Mouse (Mus musculus): ENCODE measurements at regions not wholly inside any gene's neighbourhood (a gene's known extent, or its start where the extent isn't known, plus 50 kb on each side); places are given as distances from the start of the nearest gene placed in this dataset.

DNA sequence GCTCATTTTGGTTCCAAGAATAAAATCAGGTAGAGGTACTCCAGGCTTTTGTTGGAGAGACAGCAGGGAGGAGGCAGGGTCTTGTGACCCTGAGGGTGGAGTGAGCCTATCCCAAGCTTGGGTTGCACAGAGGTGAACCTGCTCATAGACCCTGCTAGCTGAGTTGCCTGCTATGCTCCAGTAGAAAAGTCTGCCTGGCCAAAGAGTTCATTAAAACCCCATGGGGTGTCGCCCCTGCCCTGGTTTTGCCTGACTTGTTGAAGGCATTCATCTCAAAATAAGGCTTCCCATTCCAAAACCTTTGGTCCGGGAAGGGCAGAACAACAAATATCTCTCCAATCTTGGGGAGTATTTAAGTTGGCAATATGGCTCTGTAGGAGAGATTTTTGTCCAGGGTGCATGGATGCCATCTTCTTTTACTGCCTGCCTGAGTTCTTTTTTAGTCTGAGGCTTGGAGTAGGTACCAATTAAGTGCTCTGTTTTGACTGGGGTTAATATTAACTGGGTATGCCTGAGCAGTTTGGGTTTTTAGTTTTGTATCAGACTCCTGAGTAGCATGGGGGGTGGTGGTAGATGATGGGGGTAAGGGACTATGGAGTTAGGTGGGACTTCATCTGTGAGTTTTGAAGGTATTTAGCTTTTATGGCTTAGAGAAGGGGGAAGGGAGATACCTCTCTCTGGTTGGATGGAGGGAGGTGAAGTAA, 120.8 kb upstream of the Tmem164 start:
- TF ChIP-seq CTCF (conservative IDR thresholded peaks at IDR 0.05) = peak; percentile 62
- Histone ChIP-seq H3K27ac (no peak overlapping the region), H3K4me3 (no peak overlapping the region)
- no peak for DNase-seq (ENCODE audit: low spot score in 2 of 2)

DNA sequence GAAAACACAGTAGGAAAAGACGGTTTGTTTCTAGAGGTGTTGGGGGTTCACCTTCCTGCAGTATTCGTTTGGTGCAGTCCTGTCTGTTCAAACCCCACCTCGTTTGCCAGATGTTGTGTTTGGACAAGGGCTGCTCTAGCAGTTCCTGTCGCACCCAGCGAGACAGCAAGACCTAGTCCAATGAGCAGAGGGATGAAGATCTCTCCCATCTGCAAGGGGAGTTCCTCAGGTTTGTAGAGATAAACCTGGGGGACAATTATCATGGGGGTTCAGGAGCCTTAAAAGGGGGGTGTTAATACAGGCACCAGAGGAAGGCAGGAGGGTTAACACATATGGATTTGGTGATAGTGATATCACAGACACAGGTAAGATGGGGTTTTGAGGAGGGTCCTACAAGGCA, 119.4 kb upstream of the Tmem164 start:
- H3K27ac ChIP-seq = no peak overlapping the region
- no peak for TF ChIP-seq CTCF (conservative IDR thresholded peaks at IDR 0.05)
- no peak for DNase-seq (ENCODE audit: low spot score in 2 of 2)
- no peak overlapping the region for H3K4me3 ChIP-seq

DNA sequence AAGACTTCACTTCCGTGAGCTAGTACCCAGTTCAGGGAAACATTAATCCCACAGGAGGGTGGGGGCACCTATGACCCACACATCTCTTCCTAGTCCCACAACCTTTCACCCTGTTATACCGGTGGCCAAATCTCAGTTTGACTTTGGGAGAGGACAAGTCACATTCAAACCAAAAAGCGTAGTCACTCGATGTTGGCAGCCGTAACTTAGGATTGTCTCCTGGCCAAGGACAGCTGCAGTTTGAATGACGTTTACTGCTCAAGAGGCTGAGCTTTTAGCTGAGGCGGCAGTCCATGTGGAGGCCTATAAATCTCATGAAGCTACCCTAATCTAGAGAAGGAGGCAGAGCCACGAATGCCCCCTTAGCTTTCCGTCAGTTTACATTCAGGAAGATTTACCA, 117.0 kb upstream of the Tmem164 start:
- no peak for TF ChIP-seq CTCF (conservative IDR thresholded peaks at IDR 0.05)
- DNase-seq (ENCODE audit: low spot score in 2 of 2) = no peak
- Histone ChIP-seq H3K27ac (no peak overlapping the region), H3K4me3 (no peak overlapping the region)

DNA sequence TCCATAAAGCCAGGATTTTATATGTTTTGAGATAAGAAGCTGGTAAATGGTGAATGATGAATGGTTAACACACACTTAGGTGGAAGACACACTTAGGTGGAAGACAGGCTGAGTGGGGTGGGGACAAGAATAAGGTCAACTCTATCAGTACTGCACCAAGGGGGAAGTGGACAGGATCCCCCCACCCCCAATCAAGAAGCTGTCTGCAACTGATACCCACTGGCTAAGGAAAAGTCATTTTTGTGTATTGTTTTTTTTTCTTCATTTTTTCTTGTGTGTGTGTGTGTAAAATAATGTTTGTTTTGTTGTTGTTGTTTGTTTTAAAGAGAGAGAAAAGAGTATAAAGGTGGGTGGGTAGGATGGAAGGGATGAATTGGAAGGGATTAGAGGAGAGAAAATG, 109.4 kb upstream of the Tmem164 start:
- H3K27ac ChIP-seq = no peak overlapping the region
- no peak overlapping the region for H3K4me3 ChIP-seq
- no peak for DNase-seq (ENCODE audit: low spot score in 2 of 2)
- no peak for TF ChIP-seq CTCF (conservative IDR thresholded peaks at IDR 0.05)

DNA sequence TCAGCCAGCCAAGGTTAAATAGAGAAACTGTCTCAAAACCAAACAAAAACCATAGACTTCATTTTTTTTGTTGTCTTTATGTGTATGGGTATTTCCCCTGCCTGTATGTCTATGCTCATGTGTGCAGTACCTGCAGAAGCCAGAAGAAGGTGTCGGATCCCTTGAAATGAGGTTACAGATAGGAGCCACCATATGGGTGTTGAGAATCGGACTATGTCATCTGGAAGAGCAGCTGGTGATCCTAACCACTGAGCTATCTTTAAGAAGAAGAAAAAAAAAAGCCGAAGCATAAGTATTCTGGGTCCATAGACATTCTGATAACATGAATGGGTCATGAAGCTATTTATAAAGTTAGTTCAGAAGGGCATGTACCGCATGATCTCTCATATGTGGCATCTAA, 107.2 kb upstream of the Tmem164 start:
- DNase-seq (ENCODE audit: low spot score in 2 of 2) = no peak
- Histone ChIP-seq H3K4me3 (no peak overlapping the region), H3K27ac (no peak overlapping the region)
- no peak for TF ChIP-seq CTCF (conservative IDR thresholded peaks at IDR 0.05)

DNA sequence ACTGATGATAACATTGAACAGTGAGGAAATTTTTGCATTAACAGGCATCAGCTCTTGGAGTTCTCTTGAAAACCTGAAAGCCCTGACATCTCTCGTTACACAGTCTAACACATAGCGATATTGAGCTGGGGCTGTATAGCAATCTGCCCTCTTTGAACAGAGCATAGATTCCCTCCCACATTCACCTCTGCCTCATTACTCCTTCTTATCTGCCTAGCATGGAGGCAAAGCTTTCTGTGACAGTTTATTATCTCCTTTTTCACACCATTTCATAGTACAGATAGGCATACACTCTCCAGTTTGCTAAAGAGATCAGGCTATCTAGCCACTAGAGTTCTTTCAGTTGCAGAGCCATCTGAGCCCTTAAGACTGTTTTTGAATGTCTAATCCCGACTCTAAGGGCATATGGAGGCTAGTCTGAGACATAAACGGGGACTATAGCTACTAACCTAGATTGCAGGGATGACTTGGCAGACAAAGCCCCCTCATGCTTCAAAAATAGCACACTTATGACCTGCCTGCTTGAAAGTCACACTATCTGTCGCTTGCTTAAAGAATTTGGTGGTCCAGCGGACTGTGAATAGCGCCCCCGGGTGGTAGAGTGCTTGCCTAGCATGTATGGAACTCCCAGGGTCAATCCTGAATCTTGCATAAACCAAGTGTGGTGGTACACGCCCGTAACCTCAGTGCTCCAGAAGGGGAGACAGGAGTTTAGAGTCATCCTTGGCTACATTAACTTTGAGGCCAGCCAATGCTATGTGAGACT, 106.1 kb upstream of the Tmem164 start:
- H3K4me3 ChIP-seq = no peak overlapping the region
- no peak overlapping the region for H3K27ac ChIP-seq
- peak; percentile 38 for TF ChIP-seq CTCF (conservative IDR thresholded peaks at IDR 0.05)
- no peak for DNase-seq (ENCODE audit: low spot score in 2 of 2)

DNA sequence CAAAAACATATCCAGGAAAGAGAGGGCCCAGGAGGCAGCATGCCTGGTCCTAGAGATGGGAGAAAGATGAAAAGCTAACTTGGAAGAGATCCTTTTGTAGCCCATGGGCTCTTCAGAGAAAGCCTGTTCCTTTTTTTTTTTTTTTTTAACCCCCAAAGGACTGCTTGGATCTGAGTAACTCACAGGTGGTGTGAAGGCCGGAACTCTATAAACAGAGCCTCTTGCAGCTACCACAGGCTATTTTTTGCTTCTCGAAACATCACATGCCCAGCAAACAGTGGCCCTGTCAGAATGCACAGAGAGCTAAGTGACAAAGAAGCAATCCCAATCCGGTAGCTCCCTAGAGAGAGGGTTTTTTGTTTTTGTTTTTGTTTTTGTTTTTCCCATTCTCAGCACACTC, 105.1 kb upstream of the Tmem164 start:
- no peak for DNase-seq (ENCODE audit: low spot score in 2 of 2)
- TF ChIP-seq CTCF (conservative IDR thresholded peaks at IDR 0.05) = no peak
- Histone ChIP-seq H3K27ac (no peak overlapping the region), H3K4me3 (no peak overlapping the region)

DNA sequence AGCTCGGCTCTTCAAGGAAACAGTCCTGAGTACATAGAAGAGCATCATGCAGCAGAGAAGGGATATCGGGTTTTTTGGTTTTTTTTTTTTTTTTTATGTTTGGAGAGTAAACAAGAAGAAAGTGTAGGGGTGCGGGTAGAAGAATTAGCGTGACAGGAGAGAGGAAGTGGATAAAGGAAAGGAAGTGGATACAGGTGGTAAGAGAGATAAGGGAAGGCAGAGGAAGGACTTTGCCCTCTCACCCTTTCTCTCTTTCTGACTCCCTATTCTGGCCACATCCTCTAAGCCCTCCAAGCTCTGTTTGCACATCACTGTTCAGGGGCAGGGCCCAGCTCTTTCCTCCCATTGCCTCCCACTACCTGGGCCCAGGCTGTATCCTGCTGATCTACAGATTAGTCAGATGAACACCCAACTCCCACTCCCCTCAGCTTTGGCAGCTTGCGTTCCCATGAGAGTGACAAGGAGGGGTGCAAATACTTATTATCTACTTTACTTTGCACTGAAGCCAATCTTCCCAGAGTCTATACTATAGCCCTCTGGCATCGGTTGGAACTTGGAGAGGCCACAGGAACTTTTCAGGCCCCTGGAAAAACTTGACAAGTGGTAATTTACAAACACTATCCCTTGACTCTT, 103.6 kb upstream of the Tmem164 start:
- Histone ChIP-seq H3K4me3 (no peak overlapping the region), H3K27ac (no peak overlapping the region)
- DNase-seq (ENCODE audit: low spot score in 2 of 2) = no peak
- no peak for TF ChIP-seq CTCF (conservative IDR thresholded peaks at IDR 0.05)

DNA sequence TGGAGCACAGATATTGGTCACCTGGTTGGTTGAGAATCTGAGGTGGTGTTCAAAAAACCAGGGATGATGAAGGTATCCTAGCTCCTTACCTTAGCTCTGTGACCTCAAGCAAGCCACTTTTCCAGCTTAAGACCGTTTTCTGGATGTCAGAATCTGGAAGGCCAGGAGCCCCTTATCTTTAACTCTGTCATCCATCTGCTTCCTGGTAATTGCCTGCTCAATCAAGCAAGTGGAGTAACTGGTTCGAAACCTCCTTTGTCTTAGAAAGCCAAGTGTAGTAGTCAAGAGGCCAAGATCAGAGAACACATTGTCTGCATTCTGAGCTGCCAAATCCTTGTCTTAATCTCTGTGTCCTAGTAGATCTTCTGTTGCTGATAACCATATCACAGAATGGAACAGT, 95.9 kb upstream of the Tmem164 start:
- Histone ChIP-seq H3K4me3 (no peak overlapping the region), H3K27ac (no peak overlapping the region)
- no peak for TF ChIP-seq CTCF (conservative IDR thresholded peaks at IDR 0.05)
- no peak for DNase-seq (ENCODE audit: low spot score in 2 of 2)

DNA sequence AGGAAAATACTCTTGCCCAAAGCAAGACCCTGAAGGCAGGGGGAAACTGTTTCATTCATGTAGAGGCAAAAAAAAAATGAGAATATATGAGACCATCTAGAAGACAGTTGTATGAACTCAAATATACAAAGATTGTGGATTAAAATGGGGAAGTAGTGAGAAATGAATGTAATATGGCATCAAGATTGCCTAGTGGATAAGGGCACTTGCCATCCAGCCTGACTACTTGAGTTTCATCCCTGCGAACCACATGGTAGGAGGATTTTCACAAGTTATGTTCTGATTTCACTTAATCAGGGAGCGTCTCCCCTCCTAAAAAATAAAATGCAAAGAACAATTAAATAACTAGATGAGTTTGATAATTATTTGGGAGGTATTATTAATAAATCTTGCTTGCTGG, 81.8 kb upstream of the Tmem164 start:
- no peak for DNase-seq (ENCODE audit: low spot score in 2 of 2)
- no peak overlapping the region for H3K27ac ChIP-seq
- no peak overlapping the region for H3K4me3 ChIP-seq
- no peak for TF ChIP-seq CTCF (conservative IDR thresholded peaks at IDR 0.05)

DNA sequence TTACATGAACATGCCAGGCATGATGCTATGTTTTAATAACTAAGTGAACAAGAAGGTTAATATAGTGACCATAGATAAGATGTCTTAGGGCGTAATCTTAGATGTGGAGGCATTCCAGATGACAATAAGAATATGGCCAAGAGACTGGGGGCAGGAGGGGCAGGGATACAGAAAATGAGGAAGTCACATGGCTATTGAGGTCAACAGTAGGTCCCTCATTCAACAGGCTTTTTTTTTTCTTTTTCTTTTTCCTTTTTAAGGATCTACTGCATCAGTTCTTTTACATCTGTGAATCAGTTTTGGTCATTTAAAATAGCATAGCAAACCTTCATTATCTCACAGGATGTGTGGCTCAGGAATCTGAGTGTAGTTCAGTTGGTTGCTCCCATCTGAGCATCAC, 80.4 kb upstream of the Tmem164 start:
- DNase-seq (ENCODE audit: low spot score in 2 of 2) = no peak
- TF ChIP-seq CTCF (conservative IDR thresholded peaks at IDR 0.05) = no peak

DNA sequence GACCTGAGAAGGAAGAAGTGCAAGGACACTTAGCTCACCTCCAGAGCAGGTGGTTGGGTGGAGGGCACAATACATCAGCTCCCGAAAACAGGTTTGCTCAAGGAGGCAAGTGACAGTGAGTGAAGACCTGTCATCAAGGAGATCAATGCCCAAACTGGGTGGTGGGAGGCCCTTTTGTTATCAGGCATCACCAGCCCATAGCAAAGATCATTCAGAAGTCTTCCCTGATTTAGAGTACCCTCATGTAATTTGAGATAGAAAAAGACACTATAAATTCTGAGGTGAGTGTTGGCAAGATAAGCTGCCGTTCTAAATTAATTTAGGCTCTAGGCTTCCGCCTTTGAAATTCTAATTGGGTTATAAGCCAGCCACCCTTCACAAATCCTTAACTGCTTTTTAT, 76.1 kb upstream of the Tmem164 start:
- H3K27ac ChIP-seq = no peak overlapping the region
- no peak overlapping the region for H3K4me3 ChIP-seq
- no peak for TF ChIP-seq CTCF (conservative IDR thresholded peaks at IDR 0.05)
- no peak for DNase-seq (ENCODE audit: low spot score in 2 of 2)

More for the DNA sequence above, 80.4 kb upstream of the Tmem164 start:
- no peak overlapping the region for H3K4me3 ChIP-seq
- no peak overlapping the region for H3K27ac ChIP-seq

DNA sequence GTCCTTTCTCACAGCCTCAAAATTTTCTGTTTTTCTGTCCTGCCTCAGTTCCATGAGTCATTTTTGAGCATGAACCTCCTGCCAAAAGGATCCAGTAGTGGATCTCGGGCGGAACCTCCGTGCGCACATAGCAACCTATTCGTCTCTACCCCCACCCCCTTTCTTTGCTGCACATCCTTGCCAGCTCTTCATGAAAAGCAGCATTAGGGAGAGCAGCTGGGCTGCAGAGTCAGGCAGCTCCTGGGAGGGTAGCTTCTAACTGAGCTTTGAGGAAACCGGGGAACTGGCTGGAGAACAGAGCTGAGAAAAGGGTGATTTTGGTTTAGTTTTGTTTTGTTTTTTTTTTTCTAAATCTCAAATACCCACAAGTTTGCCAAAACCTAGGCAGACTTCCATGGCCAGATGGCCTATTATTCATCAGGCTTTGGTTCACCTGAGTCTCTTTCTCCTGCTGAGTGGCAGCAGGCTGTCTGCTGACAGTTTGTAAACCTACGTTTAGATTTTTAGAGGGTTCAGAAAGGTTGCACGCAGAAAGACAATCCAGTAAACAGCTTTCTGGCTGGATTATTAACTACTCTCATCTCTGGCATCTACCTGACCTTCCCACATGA, 74.5 kb upstream of the Tmem164 start:
- TF ChIP-seq CTCF (conservative IDR thresholded peaks at IDR 0.05) = no peak
- H3K27ac ChIP-seq = no peak overlapping the region
- no peak for DNase-seq (ENCODE audit: low spot score in 2 of 2)
- H3K4me3 ChIP-seq = no peak overlapping the region
